Mouse (Mus musculus): Measurements from ENCODE around the gene Erbb4. TPM values are rescaled to one million over a fixed set of nuclear protein-coding genes. Genes with fewer than 3 reads are reported as not detected.
"Not testable (repeated sequence)": the region's sequence is repeated elsewhere in the genome, so short reads cannot be mapped to it uniquely, and the experiment has no call there.

The Erbb4 gene
- total RNA-seq, 2 experiments from 2014 or later = 1.7 to 7.0 TPM

DNA sequence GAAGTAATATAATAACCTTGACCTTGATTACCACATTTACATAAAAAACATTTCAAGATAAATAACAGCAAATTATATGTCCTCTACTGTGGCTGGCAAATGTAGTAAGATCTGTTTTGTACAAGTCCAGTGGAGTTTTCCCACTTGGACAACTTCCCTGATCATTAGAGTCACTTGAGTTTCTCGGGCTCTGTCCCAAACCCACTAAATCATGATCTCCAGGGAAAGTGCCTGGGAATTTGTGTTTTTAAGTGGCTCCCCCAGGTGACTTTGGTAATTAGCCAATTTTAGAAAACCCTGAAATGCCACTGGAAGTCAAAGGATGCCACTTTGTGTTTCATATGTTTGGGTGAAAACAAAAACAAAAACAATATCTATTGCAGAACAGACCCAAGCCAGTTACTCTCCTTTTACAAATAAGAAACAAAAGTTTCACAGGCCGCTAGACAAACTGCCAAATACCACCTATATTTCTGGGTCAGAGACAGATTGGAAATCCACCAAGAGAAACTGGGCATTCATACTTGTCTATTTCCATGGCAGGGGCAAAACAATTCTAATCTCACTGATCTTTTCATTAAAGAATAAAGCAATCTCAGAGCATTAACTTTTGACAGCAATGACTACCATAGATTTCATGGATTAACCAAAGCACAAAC, 234.8 kb downstream of the Erbb4 start:
- no peak for DNase-seq (ENCODE audit: low spot score in 2 of 2)

DNA sequence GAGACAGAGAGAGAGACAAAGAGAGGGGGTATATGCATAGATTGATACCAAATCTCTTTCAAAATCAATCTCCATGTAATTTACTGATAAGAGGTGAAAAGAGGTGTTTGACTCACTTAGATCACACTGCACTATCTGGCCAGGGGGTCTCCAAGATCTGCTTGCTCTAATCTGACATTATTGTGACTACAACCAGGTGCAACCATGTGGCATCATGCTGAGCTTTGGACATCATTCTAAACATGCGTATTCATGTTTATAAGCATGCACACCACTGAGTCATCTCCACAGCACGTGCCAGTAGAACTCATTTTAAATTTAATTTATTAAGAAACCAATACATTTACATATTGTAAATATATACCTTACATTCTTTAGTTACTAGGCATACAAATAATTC, 247.5 kb downstream of the Erbb4 start:
- DNase-seq (ENCODE audit: low spot score in 2 of 2) = no peak

DNA sequence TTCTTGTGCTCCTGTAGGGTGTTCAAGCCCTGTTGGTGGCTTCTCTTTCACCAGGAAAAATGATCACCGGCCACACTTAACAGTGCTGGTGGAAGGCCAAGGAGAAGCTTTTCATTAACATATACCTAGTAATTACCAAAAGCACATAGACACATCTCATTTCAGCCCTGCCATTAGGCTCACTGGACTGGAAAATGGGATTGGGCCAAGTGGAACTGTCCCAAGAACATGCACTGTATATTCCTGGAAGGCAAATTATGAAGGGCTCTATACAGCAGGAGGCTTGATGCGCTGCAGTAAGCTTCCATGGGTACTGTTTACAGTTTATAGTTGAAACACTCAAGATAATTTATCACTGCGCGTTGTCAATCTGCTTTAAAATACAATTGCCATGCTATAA, 248.4 kb downstream of the Erbb4 start:
- DNase-seq (ENCODE audit: low spot score in 2 of 2) = no peak

DNA sequence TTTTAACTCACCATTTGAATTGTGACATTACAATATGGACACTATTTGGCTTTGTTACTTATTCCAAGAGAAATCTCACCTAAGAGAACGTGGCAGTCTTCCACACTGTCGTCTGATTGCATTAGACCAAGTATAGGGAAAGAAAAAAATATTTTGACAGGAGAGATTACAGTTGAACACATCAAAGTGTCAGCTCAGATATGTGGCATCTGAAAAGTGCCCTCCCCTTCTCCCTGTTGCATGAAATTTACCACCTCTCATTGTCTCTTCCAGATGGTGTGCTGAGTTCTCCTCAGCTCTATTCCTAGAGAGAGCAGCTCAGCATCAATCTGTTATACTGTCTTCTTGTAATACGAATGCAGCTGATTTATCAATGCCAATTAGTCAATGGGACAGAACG, 268.5 kb downstream of the Erbb4 start:
- no peak for DNase-seq (ENCODE audit: low spot score in 2 of 2)

DNA sequence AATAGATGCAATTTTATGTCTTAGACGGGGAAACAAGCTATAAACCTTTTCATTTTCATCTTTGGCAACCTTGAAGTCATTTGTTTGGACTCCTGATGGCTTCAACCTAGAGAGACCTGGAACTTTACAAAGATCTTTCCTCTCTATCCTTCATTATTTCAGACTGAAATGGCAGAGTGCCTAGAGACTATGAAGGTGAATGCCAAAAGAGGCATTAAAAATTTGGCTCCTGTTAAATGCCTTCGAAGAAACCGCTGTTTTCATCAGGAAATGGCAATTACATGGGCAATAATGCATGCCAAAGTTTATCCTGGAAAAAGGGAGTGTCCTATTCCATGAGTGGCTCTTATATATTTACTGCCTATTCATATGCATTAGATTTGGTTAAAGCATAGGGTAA, 273.2 kb downstream of the Erbb4 start:
- DNase-seq (ENCODE audit: low spot score in 2 of 2) = no peak

DNA sequence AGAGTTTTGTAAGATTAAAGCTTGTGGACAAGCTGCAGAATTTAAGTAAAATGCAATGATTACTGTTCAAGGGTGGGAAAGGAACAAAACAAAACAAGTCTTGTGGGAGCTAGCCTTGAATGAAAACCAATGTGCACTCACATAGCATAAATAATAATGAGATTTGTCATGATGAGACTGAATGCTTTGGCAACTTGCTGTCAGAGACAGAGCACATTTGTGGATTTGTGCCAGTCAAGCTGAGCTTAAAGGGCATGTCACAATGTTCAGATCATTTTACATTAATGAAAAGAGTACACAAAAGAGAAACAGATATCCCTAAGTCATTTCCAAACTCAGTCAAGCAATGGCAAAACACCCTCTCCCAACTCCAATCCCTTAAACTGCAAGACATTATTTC, 275.8 kb downstream of the Erbb4 start:
- no peak for DNase-seq (ENCODE audit: low spot score in 2 of 2)

DNA sequence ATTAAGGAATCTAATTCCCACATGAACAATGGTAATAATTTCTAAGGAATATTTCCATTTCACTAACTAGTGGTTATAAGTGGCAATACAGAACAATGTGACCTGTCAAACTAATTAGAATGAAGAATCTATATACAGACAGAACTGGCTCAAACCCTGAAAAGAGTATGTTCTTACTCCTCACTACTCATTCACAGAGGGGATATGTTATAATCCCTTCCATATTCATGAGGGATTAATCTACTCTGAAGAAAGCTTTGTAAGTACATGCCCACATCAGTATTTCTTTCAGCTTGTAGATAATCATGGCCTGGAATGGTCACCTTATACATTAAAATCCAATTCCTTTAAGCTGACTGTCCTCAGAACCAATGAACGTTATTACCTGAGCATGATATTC, 276.3 kb downstream of the Erbb4 start:
- DNase-seq (ENCODE audit: low spot score in 2 of 2) = no peak

DNA sequence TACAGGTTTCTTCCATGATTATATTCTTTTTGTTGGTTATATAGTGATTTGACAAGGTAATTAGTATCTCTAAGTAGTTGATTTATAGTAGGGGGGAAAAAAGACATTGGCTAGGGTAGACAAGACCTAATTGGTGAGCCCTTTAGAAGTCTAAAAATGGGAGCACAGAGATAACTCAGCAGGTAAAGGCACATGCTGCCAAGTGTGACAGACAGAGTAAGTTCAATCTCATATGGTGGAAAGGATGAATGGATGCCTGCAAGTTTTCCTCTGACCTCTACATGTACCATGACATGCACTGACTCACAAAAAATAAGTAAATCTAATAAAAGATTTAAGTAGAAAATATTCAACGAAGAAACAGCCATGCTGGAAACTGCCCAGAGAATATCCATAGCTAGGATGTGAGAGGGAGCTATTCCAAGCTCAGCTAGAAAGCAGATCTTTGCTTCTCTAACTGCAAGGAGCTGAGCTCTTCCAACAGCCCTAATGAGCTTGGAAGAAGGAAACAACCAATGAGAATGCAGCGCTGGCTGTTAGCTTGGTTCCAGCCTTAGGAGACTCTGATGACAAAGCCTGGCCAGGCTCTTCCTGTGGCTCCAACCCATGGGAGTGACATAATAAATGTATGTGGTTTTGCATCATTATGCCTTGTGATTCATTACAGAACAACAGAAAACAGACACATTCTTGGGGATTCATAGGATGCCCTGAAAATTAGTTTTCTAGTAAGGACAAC, 277.2 kb downstream of the Erbb4 start:
- no peak for DNase-seq (ENCODE audit: low spot score in 2 of 2)

DNA sequence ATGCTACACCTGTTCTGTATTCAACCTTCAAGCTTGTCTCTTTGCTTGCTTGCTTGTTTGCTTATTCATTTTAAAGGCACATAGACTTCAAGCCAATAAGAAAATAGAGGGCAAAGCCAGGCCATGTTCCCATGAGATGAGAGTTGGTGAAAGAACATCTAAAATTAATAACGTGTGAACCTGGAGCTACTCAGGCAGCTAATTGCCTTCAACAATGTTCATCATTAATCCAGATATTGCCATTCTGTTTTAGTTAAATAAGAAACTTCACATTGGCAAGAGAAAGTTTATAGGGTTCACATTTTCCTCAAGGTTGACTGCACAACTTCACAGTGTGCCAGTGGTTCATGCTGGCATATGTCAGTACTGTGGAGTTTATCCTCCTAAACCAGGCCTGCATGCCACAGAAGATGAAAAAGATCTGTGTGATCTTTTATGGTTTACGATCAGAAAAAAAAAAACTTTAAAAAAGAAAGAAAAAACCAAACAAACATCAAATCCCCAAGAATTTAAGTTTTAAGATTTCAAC, 284.7 kb downstream of the Erbb4 start:
- no peak for DNase-seq (ENCODE audit: low spot score in 2 of 2)

DNA sequence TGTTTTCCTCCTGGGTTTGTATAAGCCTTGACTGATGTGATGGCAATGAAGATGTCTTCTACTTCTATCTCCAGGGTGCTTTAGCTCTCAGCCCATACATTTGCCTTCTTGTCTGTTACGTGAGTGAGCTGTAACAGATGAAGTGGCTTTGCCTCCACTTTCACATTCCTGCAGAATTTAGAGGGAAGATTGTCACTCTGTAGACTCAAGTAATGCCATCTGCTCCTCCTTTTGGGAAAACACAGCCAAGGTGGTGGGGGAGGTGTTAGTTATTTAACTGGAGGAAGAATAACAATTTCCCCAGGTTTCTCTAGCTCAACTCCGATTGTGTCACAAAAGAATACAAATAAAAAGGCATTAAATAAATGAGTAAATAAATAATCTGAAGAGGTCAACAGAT, 301.1 kb downstream of the Erbb4 start:
- no peak for DNase-seq (ENCODE audit: low spot score in 2 of 2)

DNA sequence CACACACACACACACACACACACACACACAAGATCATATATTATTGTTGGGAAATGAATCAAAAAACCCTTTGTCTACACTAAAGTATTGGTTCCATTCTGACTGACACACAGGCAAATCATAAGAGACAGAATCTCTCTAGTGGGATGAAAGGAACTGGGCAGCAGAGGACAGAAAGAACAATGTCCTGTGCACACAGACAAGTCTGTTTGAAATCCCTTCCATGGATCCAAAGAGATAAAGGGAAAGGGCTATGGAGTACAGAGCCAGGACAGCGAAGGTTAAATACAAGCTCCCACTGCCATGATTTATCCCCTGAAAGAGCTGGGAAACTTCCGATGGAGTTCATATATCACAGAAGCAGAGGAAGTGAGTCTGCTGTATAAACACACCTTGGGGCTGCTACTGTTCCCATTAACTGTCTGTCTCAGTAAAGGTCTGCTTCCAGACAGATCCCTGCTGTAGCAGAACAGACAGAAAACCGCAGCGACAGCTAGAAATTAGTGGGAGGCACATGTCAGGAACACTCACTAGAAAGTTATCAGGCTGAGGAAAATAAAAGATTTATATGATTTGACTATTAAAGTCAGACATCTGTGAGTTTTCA, 320.3 kb downstream of the Erbb4 start:
- DNase-seq (ENCODE audit: low spot score in 2 of 2) = no peak

DNA sequence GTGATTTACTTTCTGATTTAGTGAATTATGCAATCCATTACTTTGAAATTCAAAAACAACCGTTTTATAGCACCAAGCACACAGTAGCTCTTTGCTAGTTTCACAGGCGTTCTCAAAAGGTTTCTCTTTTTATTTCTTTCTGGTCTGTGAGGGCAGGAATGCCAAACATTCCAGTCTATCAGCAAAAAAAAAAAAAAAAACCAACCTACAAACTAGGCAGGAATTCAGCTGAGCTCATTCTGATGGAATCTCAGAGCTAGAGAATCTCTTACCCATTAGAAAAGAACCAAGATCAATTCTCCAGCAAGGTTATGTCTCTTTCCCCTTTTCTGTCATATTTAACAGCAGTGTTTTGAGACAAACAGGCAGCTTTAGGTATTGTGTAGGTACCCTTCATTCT, 327.2 kb downstream of the Erbb4 start:
- no peak for DNase-seq (ENCODE audit: low spot score in 2 of 2)

DNA sequence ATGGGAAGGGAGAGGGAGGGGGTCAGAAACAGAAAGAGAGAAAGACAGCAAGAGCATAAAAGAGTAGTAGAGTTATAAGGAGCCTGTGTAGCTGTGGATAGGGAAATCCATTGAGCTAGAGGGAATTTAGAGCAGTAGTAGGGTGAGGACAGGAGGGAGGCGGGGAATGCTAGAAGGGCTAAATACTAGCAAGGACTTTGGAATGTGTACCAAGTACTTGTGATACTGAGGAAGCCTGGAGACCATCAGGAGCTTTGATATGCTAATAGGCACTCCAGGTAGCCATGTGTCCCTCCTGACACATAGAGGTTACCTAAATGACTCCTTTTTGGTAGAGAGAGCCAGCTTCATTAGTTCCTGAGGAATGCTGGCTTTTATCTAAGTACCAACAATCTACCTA, 327.8 kb downstream of the Erbb4 start:
- DNase-seq (ENCODE audit: low spot score in 2 of 2) = no peak

DNA sequence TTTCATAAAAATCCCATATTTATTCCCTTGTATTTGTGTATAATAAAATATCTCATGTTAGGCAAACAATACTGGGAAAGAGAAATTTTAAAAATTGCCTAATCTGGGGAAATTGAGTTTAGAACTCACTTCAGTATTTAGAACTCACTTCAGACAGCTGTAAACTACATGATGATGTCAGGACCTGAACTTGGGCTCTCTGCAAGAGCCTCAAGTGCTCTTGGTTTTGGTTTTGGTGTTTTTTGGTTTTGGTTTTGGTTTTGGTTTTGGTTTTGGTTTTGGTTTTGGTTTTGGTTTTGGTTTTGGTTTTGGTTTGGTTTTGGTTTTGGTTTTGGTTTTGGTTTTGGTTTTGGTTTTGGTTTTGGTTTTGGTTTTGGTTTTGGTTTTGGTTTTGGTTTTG, 341.8 kb downstream of the Erbb4 start:
- not testable (repeated sequence) for DNase-seq (ENCODE audit: low spot score in 2 of 2)

DNA sequence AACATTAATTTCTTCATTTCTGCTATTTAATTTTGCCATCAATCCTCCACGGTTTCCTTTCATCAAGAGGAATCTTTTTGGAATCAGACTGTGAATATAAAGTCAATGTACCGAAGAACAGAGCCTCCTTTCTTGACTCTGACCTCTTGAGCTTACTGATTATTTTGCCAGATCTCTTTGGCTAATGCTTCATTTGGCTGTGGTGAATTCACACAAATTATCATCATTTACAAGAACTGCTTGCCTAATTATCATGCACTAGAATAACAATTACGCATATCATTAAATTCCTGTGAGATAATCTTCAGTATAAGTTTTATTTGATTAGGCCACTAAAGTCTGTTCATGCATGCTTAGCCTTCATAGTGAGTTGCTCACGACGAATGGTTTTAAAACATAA, 345.4 kb downstream of the Erbb4 start:
- no peak for DNase-seq (ENCODE audit: low spot score in 2 of 2)

DNA sequence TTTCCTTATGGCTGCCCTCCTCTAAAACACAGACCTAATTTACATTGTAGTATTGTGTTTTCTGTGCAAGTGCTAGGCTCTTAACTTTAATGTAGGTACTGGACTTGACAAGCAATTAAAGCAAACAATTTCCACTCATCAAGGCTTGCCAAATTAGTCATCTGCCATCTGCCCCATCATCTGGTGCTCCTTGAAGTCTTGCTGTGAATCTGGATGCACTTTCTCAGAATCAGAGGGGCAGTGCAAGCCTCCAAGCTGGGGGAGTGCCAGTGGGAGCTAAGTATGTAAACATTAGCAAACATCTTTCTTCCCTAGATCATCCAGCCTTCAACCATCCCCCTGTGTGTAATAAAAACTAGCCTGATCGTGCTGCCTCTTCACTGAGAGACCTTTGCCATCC, 358.9 kb downstream of the Erbb4 start:
- no peak for DNase-seq (ENCODE audit: low spot score in 2 of 2)

DNA sequence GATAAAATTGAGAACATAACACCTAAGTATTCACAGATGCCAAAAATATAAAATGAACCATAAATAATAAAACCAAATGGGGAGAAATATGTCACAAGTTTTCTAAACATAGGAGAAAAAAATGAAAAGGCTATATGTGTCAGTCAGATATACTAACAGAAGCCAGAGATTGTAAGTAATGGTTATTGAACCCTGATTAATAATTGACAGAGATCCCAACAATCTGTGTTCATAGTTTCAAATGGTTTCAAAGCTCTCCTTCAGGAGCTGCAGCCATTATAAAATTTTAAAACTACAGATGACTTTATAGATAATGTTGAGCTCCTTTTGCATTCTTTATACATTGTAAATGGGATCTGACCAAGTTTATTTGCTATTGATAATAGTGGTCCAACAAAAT, 426.4 kb downstream of the Erbb4 start:
- no peak for DNase-seq (ENCODE audit: low spot score in 2 of 2)

DNA sequence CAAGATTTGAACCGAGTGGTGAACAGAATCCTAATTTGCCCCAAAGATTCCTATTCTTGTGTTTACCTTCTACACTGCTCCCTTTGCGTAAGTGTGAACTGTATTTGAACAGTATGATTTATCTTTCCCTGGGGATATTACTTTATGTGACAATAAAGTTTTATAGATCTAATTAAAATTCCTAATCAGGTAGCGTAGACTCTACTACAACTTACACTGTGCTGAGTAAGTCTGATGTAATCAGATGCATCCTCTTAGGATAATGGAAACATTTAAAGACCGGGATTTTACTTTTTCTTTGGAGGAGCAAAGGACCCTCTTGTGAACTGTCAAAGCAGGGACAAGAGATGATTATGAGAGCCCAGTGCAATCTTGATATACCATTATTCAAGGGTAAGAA, 433.2 kb downstream of the Erbb4 start:
- DNase-seq (ENCODE audit: low spot score in 2 of 2) = no peak

DNA sequence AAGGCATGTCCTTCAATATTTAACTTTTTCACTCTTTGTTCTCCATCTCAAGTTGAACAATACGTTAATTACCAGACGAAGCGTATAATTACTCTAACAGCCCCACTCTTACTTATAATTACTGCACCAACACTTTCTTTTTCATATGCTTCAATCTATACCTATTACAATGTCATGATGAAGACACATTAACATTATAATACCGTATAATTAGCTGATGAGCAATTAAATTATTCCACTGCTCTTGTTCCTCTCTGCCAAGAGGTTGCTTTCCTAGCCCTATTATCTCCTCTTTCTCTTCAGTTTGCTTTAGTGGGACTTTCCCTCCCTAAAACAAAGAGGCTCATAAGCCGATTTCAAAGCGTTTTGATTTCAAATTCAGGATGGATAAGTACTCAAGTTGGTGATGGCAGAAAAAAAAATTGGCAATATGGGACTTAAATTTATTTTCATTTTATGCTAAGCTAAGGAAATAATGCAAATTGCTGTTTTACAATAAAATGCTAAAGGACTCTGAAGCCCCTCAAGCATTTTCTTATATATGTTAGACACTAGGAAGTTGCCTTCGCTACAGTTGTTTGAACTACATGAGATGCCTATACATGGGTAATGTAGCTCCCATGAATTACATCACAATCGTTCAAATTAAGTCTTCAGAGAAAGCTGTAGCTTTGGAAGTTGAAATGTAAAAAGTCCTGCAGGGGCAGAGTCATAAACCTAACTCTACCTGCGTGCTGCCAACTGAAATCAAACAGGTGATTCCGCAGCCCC, 440.8 kb downstream of the Erbb4 start:
- DNase-seq (ENCODE audit: low spot score in 2 of 2) = no peak

DNA sequence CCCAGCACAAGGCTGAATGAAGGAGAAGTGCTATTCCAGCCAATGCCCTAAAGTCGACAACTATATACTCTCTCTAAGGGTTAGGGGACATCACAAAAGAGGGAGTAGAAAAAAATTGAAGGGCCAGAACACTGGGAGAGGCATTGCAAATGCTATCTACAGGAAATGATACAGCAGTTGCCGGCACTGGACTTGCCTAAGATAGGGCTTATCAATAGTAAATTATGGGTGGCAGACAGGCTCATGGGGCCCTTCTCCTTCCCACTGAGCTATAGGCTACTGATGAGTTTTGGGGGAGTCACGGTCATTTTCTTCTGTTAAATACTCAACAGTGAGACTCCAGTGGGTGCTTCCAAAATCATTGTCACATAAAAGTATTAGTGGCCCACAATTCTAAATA, 517.4 kb downstream of the Erbb4 start:
- DNase-seq (ENCODE audit: low spot score in 2 of 2) = no peak

DNA sequence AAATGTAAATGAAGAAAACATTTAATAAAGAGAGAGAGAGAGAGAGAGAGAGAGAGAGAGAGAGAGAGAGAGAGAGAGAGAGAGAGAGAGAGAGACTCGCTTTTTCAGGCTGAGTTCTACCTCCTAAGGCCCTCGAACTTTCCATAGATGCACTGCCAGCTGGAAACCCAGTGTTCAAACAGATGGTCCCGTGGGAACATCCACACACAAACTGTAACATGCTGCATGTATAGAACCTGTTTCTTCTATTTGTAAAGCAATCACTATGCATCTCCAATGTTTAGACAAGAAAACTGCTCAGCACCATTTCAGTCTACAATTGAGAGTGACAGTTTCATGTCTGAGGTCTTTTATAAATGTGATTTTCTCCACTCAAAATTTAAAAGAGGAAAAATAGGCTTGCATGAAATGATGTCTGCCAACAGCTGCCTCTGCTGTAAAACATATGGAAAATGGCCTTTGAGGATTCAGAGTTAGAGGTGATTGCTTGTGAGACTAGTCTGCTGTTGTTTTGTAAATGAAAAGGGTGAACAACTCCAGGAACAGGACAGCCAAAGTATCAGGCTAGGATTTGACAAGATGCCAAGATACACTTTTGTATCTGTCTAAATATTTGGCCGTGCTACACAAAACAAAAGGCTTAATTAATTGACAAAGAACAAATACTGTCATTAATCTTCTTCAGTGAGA, 533.9 kb downstream of the Erbb4 start:
- no peak for DNase-seq (ENCODE audit: low spot score in 2 of 2)

Measured in adrenal gland, postnatal 4 days (tissue).